Mouse (Mus musculus): ENCODE results near the gene Grin1.

GRCm38 (mm10) chr2:25241438-25241775, 77.6 kb downstream of the Grin1 start:
- TF ChIP-seq CTCF (IDR thresholded peaks at IDR 0.05; ENCODE audit: low read depth, low read length) (no peak), POLR2A (IDR thresholded peaks at IDR 0.05; ENCODE audit: borderline replicate concordance, low read depth, low read length) (no peak)
